Mouse (Mus musculus) large intestine, adult 2 months (tissue): ENCODE data around the gene Ccdc91. TPM values are rescaled to one million over a fixed set of nuclear protein-coding genes. Genes with fewer than 3 reads are reported as not detected.

Experiments used
- DNase-seq: peaks from one replicate; pipeline ENCODE4 v3.0.0-alpha.2; 2012; ENCODE audit warnings: low read depth, low spot score
- whole genome bisulfite sequencing: fragments of 180-500 bp; shearing (Covaris S2); methylation state at CpG from one replicate; pipeline ENCODE4 v1.1.7; 2018; 5-methylcytosine and 5-hydroxymethylcytosine counted together
- polyA plus RNA-seq: library from polyadenylated mRNA; depleted of rRNA; stranded (reverse); fragments of >200 nt; gene quantifications from 2 replicates; pipeline ENCODE4 v1.2.3, GENCODE M21; 2012

The Ccdc91 gene
- polyA plus RNA-seq, 1 experiment, result 19.2 TPM

GRCm38 (mm10) chr6:147559316-147559715, 83.7 kb downstream of the Ccdc91 start:
- DNase-seq, result no peak
- WGBS, result 73% methylated on average over 3 of the region's 3 CpGs

GRCm38 (mm10) chr6:147560436-147560835, 84.8 kb downstream of the Ccdc91 start:
- no peak for DNase-seq

- DNase-seq, result no peak
- 59% methylated on average over 5 of the region's 5 CpGs for WGBS
Observed at GRCm38 (mm10) chr6:147569246-147569645, 93.6 kb downstream of the Ccdc91 start.

GRCm38 (mm10) chr6:147573137-147573536, 97.5 kb downstream of the Ccdc91 start:
- WGBS, result 75% methylated on average over 4 of the region's 4 CpGs
- DNase-seq, result no peak

GRCm38 (mm10) chr6:147574454-147575182, 99.0 kb downstream of the Ccdc91 start:
- WGBS, result 63% methylated on average over 5 of the region's 5 CpGs
- no peak for DNase-seq

GRCm38 (mm10) chr6:147575183-147575784, 99.7 kb downstream of the Ccdc91 start:
- no peak for DNase-seq

GRCm38 (mm10) chr6:147587675-147588074, 112.0 kb downstream of the Ccdc91 start:
- WGBS, result 85% methylated on average over 3 of the region's 3 CpGs
- DNase-seq, result no peak

More at GRCm38 (mm10) chr6:147575183-147575784, 99.7 kb downstream of the Ccdc91 start:
- WGBS, result 50% methylated on average over 11 of the region's 11 CpGs

GRCm38 (mm10) chr6:147606666-147607065, 131.0 kb downstream of the Ccdc91 start:
- 75% methylated on average over 10 of the region's 10 CpGs for WGBS
- DNase-seq, result no peak

- no peak for DNase-seq
- 78% methylated on average over 6 of the region's 6 CpGs for WGBS
Observed at GRCm38 (mm10) chr6:147607613-147608012, 132.0 kb downstream of the Ccdc91 start.

- WGBS, result 82% methylated on average over 2 of the region's 2 CpGs
- DNase-seq, result no peak
Observed at GRCm38 (mm10) chr6:147615306-147615705, 139.7 kb downstream of the Ccdc91 start.

- DNase-seq, result no peak
- 98% methylated on average over 3 of the region's 3 CpGs for WGBS
Observed at GRCm38 (mm10) chr6:147623142-147623541, 147.5 kb downstream of the Ccdc91 start.

- DNase-seq, result no peak
- WGBS, result 83% methylated on average over 5 of the region's 5 CpGs
Observed at GRCm38 (mm10) chr6:147636464-147636863, 160.8 kb downstream of the Ccdc91 start.

GRCm38 (mm10) chr6:147643875-147644274, 168.2 kb downstream of the Ccdc91 start:
- WGBS, result 89% methylated on average over 7 of the region's 7 CpGs
- DNase-seq, result no peak

GRCm38 (mm10) chr6:147644391-147644790, 168.8 kb downstream of the Ccdc91 start:
- DNase-seq, result no peak

- DNase-seq, result no peak
- WGBS, result 84% methylated on average over 11 of the region's 11 CpGs
Observed at GRCm38 (mm10) chr6:147646401-147646968, 170.9 kb downstream of the Ccdc91 start.

- DNase-seq, result no peak
Observed at GRCm38 (mm10) chr6:147658025-147658424, 182.4 kb downstream of the Ccdc91 start.

- DNase-seq, result no peak
- 69% methylated on average over 1 of the region's 1 CpGs for WGBS
Observed at GRCm38 (mm10) chr6:147660718-147661117, 185.1 kb downstream of the Ccdc91 start.

- WGBS, result 79% methylated on average over 4 of the region's 4 CpGs
- no peak for DNase-seq
Observed at GRCm38 (mm10) chr6:147661841-147662240, 186.2 kb downstream of the Ccdc91 start.

GRCm38 (mm10) chr6:147662610-147663009, 187.0 kb downstream of the Ccdc91 start:
- WGBS, result 41% methylated on average over 2 of the region's 2 CpGs
- no peak for DNase-seq

GRCm38 (mm10) chr6:147664339-147664738, 188.7 kb downstream of the Ccdc91 start:
- peak; percentile 7 for DNase-seq
- 46% methylated on average over 3 of the region's 3 CpGs for WGBS

- WGBS, result 93% methylated on average over 1 of the region's 1 CpGs
- DNase-seq, result no peak
Observed at GRCm38 (mm10) chr6:147671366-147671765, 195.7 kb downstream of the Ccdc91 start.
